Mouse (Mus musculus): Measurements from ENCODE around the gene Smyd3. TPM values are rescaled to one million over a fixed set of nuclear protein-coding genes. Genes with fewer than 3 reads are reported as not detected.
A peak's percentile ranks its signal among the peaks of the same experiment; 100 is the strongest.

Smyd3 gene
- polyA plus RNA-seq, 1 experiment from 2014 or later: 18.3 TPM

DNA sequence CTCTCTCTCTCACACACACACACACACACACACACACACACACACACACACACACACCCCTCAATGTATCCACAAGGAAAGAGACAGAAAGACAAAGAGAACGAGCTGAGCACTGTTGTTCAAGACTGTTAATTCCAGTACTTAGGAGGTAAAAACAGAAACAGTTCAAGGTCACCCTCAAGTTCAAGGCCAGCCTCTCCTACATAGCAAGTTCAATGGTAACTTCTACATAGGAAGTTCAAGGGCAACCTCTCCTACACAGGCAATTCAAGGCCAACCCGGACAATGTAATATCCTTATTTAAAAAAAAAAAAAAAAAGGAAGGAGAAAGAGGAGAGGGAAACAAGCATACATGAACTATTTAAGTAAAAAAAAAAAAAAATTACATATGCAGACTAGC lies 30.6 kb downstream of the Smyd3 start:
- Histone ChIP-seq H3K4me3 (replicated peaks; ENCODE audit: low read depth, low read length) (no peak overlapping the region), H3K9ac (ENCODE audit: low read depth, low read length) (no peak overlapping the region), H3K27me3 (ENCODE audit: insufficient read depth, low read length) (no peaks in the 10 kb centered on the region), H3K27ac (no peak overlapping the region), H3K9me3 (replicated peaks; ENCODE audit: low read length) (no peaks in the 10 kb centered on the region), H3K36me3 (ENCODE audit: insufficient read depth, low read length) (no peaks in the 10 kb centered on the region), H3K4me2 (ENCODE audit: low read length) (no peak overlapping the region), H3K4me1 (replicated peaks; ENCODE audit: insufficient read depth, low read length) (no peaks in the 10 kb centered on the region)
- 55% methylated on average over 2 of the region's 2 CpGs for WGBS
- ATAC-seq (replicated peaks; ENCODE audit: low FRiP score, low read depth) (no peak), DNase-seq (ENCODE audit: low spot score) (no peak)
- TF ChIP-seq CTCF (IDR thresholded peaks at IDR 0.05; ENCODE audit: low read depth): no peak

GRCm38 (mm10) chr1:179485784-179486540 lies 31.9 kb downstream of the Smyd3 start:
- no peak overlapping the region for H3K9ac ChIP-seq (ENCODE audit: low read depth, low read length)
- no peaks in the 10 kb centered on the region for H3K9me3 ChIP-seq (replicated peaks; ENCODE audit: low read length)
- 34% methylated on average over 3 of the region's 3 CpGs for WGBS
- no peak for TF ChIP-seq CTCF (IDR thresholded peaks at IDR 0.05; ENCODE audit: low read depth)
- ATAC-seq (replicated peaks; ENCODE audit: low FRiP score, low read depth) (no peak), DNase-seq (ENCODE audit: low spot score) (no peak)
- no peak overlapping the region for H3K4me2 ChIP-seq (ENCODE audit: low read length)
- H3K4me3 ChIP-seq (replicated peaks; ENCODE audit: low read depth, low read length): no peak overlapping the region
- H3K27me3 ChIP-seq (ENCODE audit: insufficient read depth, low read length): no peaks in the 10 kb centered on the region
- H3K27ac ChIP-seq: no peak overlapping the region
- no peaks in the 10 kb centered on the region for H3K36me3 ChIP-seq (ENCODE audit: insufficient read depth, low read length)
- no peaks in the 10 kb centered on the region for H3K4me1 ChIP-seq (replicated peaks; ENCODE audit: insufficient read depth, low read length)

- ATAC-seq (replicated peaks; ENCODE audit: low FRiP score, low read depth): no peak
- 62% methylated on average over 4 of the region's 4 CpGs for WGBS
- no peak for DNase-seq (ENCODE audit: low spot score)
- Histone ChIP-seq H3K9ac (ENCODE audit: low read depth, low read length) (no peak overlapping the region), H3K9me3 (replicated peaks; ENCODE audit: low read length) (no peaks in the 10 kb centered on the region), H3K27me3 (ENCODE audit: insufficient read depth, low read length) (no peaks in the 10 kb centered on the region), H3K4me3 (replicated peaks; ENCODE audit: low read depth, low read length) (no peak overlapping the region), H3K4me1 (replicated peaks; ENCODE audit: insufficient read depth, low read length) (0 out of 2 replicates have a peak, but pooled peaks cover 4% of the 10 kb centered on the region), H3K27ac (no peak overlapping the region), H3K4me2 (ENCODE audit: low read length) (no peak overlapping the region), H3K36me3 (ENCODE audit: insufficient read depth, low read length) (no peaks in the 10 kb centered on the region)
- no peak for TF ChIP-seq CTCF (IDR thresholded peaks at IDR 0.05; ENCODE audit: low read depth)
Observed at GRCm38 (mm10) chr1:179480862-179481261, 37.0 kb downstream of the Smyd3 start.

DNA sequence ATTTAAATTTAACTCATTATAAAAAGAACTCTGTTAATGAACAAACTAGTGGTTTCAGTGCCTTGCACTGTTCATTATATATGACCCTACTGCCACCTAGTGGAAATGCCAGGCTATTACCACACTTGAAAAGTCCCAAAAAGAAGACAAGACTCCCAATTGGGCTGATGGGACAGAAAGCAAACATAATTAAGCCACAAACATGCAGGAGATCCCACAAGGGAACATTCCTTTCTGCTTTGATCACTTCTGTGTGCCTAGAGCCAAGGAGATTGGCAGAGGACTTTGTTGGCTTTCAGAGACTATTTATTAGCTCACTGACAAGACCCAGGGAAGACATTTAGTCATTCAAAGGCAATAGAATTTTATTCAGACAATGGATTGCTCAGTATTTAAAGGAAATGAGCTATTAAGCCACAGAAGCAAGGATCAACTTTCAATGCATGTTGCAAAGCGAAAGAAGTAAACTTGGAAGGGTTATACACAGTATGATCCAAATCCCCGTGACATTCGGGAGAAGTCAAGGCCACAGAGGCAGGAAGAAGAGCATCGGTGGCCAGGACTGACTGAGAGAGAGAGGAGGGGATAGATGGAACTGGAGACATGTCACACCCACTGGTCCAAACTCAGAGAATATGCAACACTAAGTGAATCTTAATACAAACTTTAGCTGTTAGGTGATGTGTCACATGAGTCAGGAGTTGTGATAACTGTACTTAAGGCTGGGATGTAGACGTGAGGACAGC lies 40.5 kb downstream of the Smyd3 start:
- WGBS: 68% methylated on average over 5 of the region's 5 CpGs
- ATAC-seq (replicated peaks; ENCODE audit: low FRiP score, low read depth) (0 out of 2 replicates have a peak, but pooled peaks have one; percentile 41), DNase-seq (ENCODE audit: low spot score) (peak; percentile 84)
- Histone ChIP-seq H3K4me2 (ENCODE audit: low read length) (no peak overlapping the region), H3K9ac (ENCODE audit: low read depth, low read length) (no peak overlapping the region), H3K9me3 (replicated peaks; ENCODE audit: low read length) (peaks cover 5% of the 10 kb centered on the region; the same call in 1 of the 2 replicates), H3K27ac (no peak overlapping the region), H3K27me3 (ENCODE audit: insufficient read depth, low read length) (no peaks in the 10 kb centered on the region), H3K36me3 (ENCODE audit: insufficient read depth, low read length) (no peaks in the 10 kb centered on the region), H3K4me1 (replicated peaks; ENCODE audit: insufficient read depth, low read length) (peaks cover 4% of the 10 kb centered on the region; the same call in 1 of the 2 replicates), H3K4me3 (replicated peaks; ENCODE audit: low read depth, low read length) (no peak overlapping the region)
- peak; percentile 91 for TF ChIP-seq CTCF (IDR thresholded peaks at IDR 0.05; ENCODE audit: low read depth)

GRCm38 (mm10) chr1:179476461-179477156 lies 41.2 kb downstream of the Smyd3 start:
- peak; percentile 48; the same call in 1 of the 2 replicates for ATAC-seq (replicated peaks; ENCODE audit: low FRiP score, low read depth)
- WGBS: 31% methylated on average over 6 of the region's 6 CpGs

DNA sequence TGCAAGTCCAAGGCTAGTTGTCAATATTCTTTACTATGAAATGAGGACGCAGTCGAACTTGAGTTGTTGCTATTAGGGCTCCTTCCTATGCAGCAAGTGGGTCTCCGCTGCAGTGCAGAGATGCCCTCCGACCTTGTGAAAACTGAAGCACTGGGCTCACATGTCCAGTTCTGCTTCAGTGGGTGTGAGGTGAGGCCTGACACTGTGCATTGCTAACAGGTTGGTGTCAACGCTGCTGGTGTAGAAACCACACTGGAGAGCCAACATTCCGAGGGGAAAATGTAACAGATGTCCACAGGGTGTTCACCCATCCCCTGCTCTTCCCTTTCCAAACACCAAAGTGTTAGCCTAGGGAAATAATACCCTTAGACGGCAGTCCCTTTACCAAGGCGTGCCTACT lies 43.1 kb downstream of the Smyd3 start:
- no peak overlapping the region for H3K9ac ChIP-seq (ENCODE audit: low read depth, low read length)
- no peak for TF ChIP-seq CTCF (IDR thresholded peaks at IDR 0.05; ENCODE audit: low read depth)
- ATAC-seq (replicated peaks; ENCODE audit: low FRiP score, low read depth) (0 out of 2 replicates have a peak, but pooled peaks have one; percentile 29), DNase-seq (ENCODE audit: low spot score) (no peak)
- no peak overlapping the region for H3K27ac ChIP-seq
- H3K27me3 ChIP-seq (ENCODE audit: insufficient read depth, low read length): no peaks in the 10 kb centered on the region
- 45% methylated on average over 8 of the region's 8 CpGs for WGBS
- peaks cover 5% of the 10 kb centered on the region; the same call in 1 of the 2 replicates for H3K9me3 ChIP-seq (replicated peaks; ENCODE audit: low read length)
- H3K4me1 ChIP-seq (replicated peaks; ENCODE audit: insufficient read depth, low read length): peaks cover 4% of the 10 kb centered on the region; the same call in 1 of the 2 replicates
- H3K4me3 ChIP-seq (replicated peaks; ENCODE audit: low read depth, low read length): no peak overlapping the region
- no peaks in the 10 kb centered on the region for H3K36me3 ChIP-seq (ENCODE audit: insufficient read depth, low read length)
- no peak overlapping the region for H3K4me2 ChIP-seq (ENCODE audit: low read length)

More at GRCm38 (mm10) chr1:179476461-179477156, 41.2 kb downstream of the Smyd3 start:
- Histone ChIP-seq H3K4me2 (ENCODE audit: low read length) (no peak overlapping the region), H3K9ac (ENCODE audit: low read depth, low read length) (no peak overlapping the region), H3K4me1 (replicated peaks; ENCODE audit: insufficient read depth, low read length) (peaks cover 4% of the 10 kb centered on the region; the same call in 1 of the 2 replicates), H3K9me3 (replicated peaks; ENCODE audit: low read length) (peaks cover 5% of the 10 kb centered on the region; the same call in 1 of the 2 replicates), H3K27ac (no peak overlapping the region), H3K4me3 (replicated peaks; ENCODE audit: low read depth, low read length) (no peak overlapping the region), H3K36me3 (ENCODE audit: insufficient read depth, low read length) (no peaks in the 10 kb centered on the region), H3K27me3 (ENCODE audit: insufficient read depth, low read length) (no peaks in the 10 kb centered on the region)
- peak; percentile 54 for DNase-seq (ENCODE audit: low spot score)
- TF ChIP-seq CTCF (IDR thresholded peaks at IDR 0.05; ENCODE audit: low read depth): peak; percentile 50; the same call in 1 of the 2 replicates
